Mouse (Mus musculus) thymus, postnatal 10 days (tissue): ENCODE measurements around the gene Cycs.
"Not testable (repeated sequence)": the region's sequence is repeated elsewhere in the genome, so short reads cannot be mapped to it uniquely, and the experiment has no call there.

ENCODE experiments used
- DNase-seq, 2 experiments: peaks; one replicate each; pipeline ENCODE4 v3.0.0; 2021; ENCODE audit warnings: low spot score in 2 of 2

Cycs gene

GRCm38 (mm10) chr6:50566141-50566996 lies at the start of gene Cycs:
Gene Cycs, minus strand, starts transcription at chr6:50566538.
- peak; percentile 98 to 99 for DNase-seq

GRCm38 (mm10) chr6:50601620-50602019 lies 35.3 kb upstream of the Cycs start:
- peak; percentile 22 to 58 for DNase-seq

- DNase-seq = no peak
These were observed 32.2 kb upstream of the Cycs start for GRCm38 (mm10) chr6:50598560-50598959.

GRCm38 (mm10) chr6:50596301-50597211 lies 30.2 kb upstream of the Cycs start, which contains the start of gene 4921507P07Rik:
Gene 4921507P07Rik, minus strand, starts transcription at chr6:50596632.
- peak; percentile 93 for DNase-seq

GRCm38 (mm10) chr6:50594372-50594771 lies 28.0 kb upstream of the Cycs start:
- DNase-seq = no peak

- DNase-seq = no peak
These were observed 27.1 kb upstream of the Cycs start for GRCm38 (mm10) chr6:50593334-50593845.

GRCm38 (mm10) chr6:50590234-50590633 lies 23.9 kb upstream of the Cycs start:
- DNase-seq = no peak

- peak; percentile 26 to 74 for DNase-seq
These were observed 21.9 kb upstream of the Cycs start for GRCm38 (mm10) chr6:50588251-50588650.

GRCm38 (mm10) chr6:50587412-50587811 lies 21.1 kb upstream of the Cycs start:
- DNase-seq = no peak

GRCm38 (mm10) chr6:50586316-50586715 lies 20.0 kb upstream of the Cycs start:
- DNase-seq = no peak

GRCm38 (mm10) chr6:50585733-50586132 lies 19.4 kb upstream of the Cycs start:
- DNase-seq = no peak

GRCm38 (mm10) chr6:50571661-50572060 lies 5.3 kb upstream of the Cycs start:
- no peak for DNase-seq

GRCm38 (mm10) chr6:50566997-50567255 lies 588 bp upstream of the Cycs start:
- no peak for DNase-seq

GRCm38 (mm10) chr6:50563651-50564050 lies 2.7 kb downstream of the Cycs start:
- DNase-seq = no peak

GRCm38 (mm10) chr6:50562421-50562820 lies 3.9 kb downstream of the Cycs start:
- DNase-seq = no peak

- no peak for DNase-seq
These were observed 5.6 kb downstream of the Cycs start for GRCm38 (mm10) chr6:50560776-50561175.

- no peak for DNase-seq
These were observed 7.5 kb downstream of the Cycs start for GRCm38 (mm10) chr6:50558877-50559276.

GRCm38 (mm10) chr6:50557566-50557965 lies 8.8 kb downstream of the Cycs start:
- no peak for DNase-seq

GRCm38 (mm10) chr6:50554223-50554622 lies 12.1 kb downstream of the Cycs start:
- DNase-seq = not testable (repeated sequence)

- no peak for DNase-seq
These were observed 13.3 kb downstream of the Cycs start for GRCm38 (mm10) chr6:50552881-50553518.

- DNase-seq = no peak
These were observed 16.5 kb downstream of the Cycs start for GRCm38 (mm10) chr6:50549791-50550190.

GRCm38 (mm10) chr6:50549051-50549450 lies 17.3 kb downstream of the Cycs start:
- DNase-seq = no peak
